Comparison of ENCODE assay signal across 20 mouse cellular contexts in the genomic region with DNA sequence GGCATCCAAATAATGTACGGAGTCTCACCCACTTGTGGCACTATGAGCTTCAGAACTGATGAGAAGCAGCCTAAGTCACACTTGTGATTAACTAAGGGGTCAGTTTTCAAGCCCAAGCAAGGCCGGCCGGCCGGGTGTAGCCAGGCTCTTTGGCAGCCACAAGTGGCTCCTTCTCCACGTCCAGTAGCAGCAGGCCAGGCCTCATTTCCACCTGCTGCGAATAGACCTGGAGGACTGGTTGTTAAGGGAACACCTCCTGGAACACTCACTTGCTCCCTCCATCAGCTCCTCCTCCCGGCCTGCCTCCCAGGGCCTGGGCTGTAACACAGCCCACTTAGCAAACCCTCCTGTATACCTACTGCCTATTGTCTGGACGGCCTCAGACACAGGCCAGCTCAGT.
DNase-seq lines count a peak whose midpoint lies in the region; ATAC-seq and TF ChIP-seq lines count a peak whose summit lies in the region.
"Had no signal": no experiment of that assay in that cellular context is flagged by ENCODE, and none has a peak within 500 bp of the region (broad histone marks: within the 10 kb centered on the region; RNA-seq: fewer than 3 reads in every experiment).

No protein-coding gene starts in this region.

- H3K4me3 ChIP-seq in forebrain, embryonic 11.5 days (ENCODE audit: low read depth, low read length), result no peak overlapping the region
- no peak overlapping the region for H3K4me3 ChIP-seq in forebrain, embryonic 16.5 days (replicated peaks; ENCODE audit: low read length)
- no peak overlapping the region for H3K4me3 ChIP-seq in intestine, embryonic 16.5 days (ENCODE audit: low read length)
- H3K4me3 ChIP-seq: forebrain, embryonic 15.5 days; heart, adult 2 months; hindbrain, embryonic 10.5 days; limb, embryonic 13.5 days; liver, embryonic 13.5 days; neural tube, embryonic 13.5 days had no signal

- H3K36me3 ChIP-seq in forebrain, embryonic 11.5 days (ENCODE audit: control insufficient read depth, insufficient read depth, low read length), result no peaks in the 10 kb centered on the region
- H3K36me3 ChIP-seq in forebrain, embryonic 16.5 days (ENCODE audit: control insufficient read depth, insufficient read depth), result no peaks in the 10 kb centered on the region
- no peaks in the 10 kb centered on the region for H3K36me3 ChIP-seq in intestine, embryonic 16.5 days (ENCODE audit: control insufficient read depth, insufficient read depth, low read length)
- H3K36me3 ChIP-seq: forebrain, embryonic 15.5 days; hindbrain, embryonic 10.5 days; limb, embryonic 13.5 days; liver, embryonic 13.5 days; neural tube, embryonic 13.5 days had no signal

- in situ Hi-C loops in Patski (cut with MboI; ENCODE audit: low pct_unique_long_range_greater_than_20kb), result no loop called here

- 47% methylated on average over 8 of the region's 8 CpGs for WGBS in forebrain, embryonic 11.5 days
- WGBS in forebrain, embryonic 16.5 days, result 49% methylated on average over 8 of the region's 8 CpGs
- 61% methylated on average over 8 of the region's 8 CpGs for WGBS in intestine, embryonic 16.5 days

- H3K9me3 ChIP-seq in forebrain, embryonic 11.5 days (ENCODE audit: control insufficient read depth, low read length), result no peaks in the 10 kb centered on the region
- no peaks in the 10 kb centered on the region for H3K9me3 ChIP-seq in forebrain, embryonic 16.5 days (ENCODE audit: control insufficient read depth, low read length)
- H3K9me3 ChIP-seq in intestine, embryonic 16.5 days (ENCODE audit: control insufficient read depth, low read length), result no peaks in the 10 kb centered on the region
- H3K9me3 ChIP-seq: forebrain, embryonic 15.5 days; hindbrain, embryonic 10.5 days; limb, embryonic 13.5 days; liver, embryonic 13.5 days; neural tube, embryonic 13.5 days had no signal

- ATAC-seq in forebrain, embryonic 11.5 days (replicated peaks; ENCODE audit: low FRiP score), result no peak
- ATAC-seq in forebrain, embryonic 16.5 days, result no peak
- peak; percentile 26 for ATAC-seq in Patski
- ATAC-seq in intestine, embryonic 16.5 days, result no peak
- no peak for ATAC-seq in monocyte, adult 5-6 weeks (replicated peaks; ENCODE audit: insufficient number of reproducible peaks, low FRiP score, low TSS enrichment, poor library complexity, severe bottlenecking)
- ATAC-seq: forebrain, embryonic 15.5 days had no signal

- H3K27me3 ChIP-seq in forebrain, embryonic 11.5 days (ENCODE audit: control insufficient read depth, insufficient read depth, low read length), result no peaks in the 10 kb centered on the region
- no peaks in the 10 kb centered on the region for H3K27me3 ChIP-seq in forebrain, embryonic 16.5 days (replicated peaks; ENCODE audit: control insufficient read depth, insufficient read depth, low read length)
- no peaks in the 10 kb centered on the region for H3K27me3 ChIP-seq in Patski
- H3K27me3 ChIP-seq in intestine, embryonic 16.5 days (replicated peaks; ENCODE audit: control insufficient read depth, insufficient read depth, low read length), result no peaks in the 10 kb centered on the region
- H3K27me3 ChIP-seq: forebrain, embryonic 15.5 days; limb, embryonic 13.5 days; liver, embryonic 13.5 days; neural tube, embryonic 13.5 days had no signal

- CTCF ChIA-PET in Patski (lab: Charles Lee), result interaction anchor here (1.4 to 2.1 kb wide), 4 partner anchors 11 to 39 kb away, joined by 4 to 5 read pairs (median 4); no protein-coding TSS in a partner anchor

- POLR2A ChIA-PET in Patski (lab: Charles Lee), result interaction anchor here (1.5 kb wide), 1 partner anchor 48 kb away, joined by 3 read pairs; no protein-coding TSS in a partner anchor

- H3K9ac ChIP-seq in forebrain, embryonic 11.5 days (ENCODE audit: low read length), result 0 out of 2 replicates have a peak overlapping the region, but pooled peaks have one; percentile 24
- no peak overlapping the region for H3K9ac ChIP-seq in forebrain, embryonic 16.5 days (replicated peaks; ENCODE audit: low read depth, low read length)
- no peak overlapping the region for H3K9ac ChIP-seq in intestine, embryonic 16.5 days (ENCODE audit: low read depth, low read length)
- H3K9ac ChIP-seq: forebrain, embryonic 15.5 days; limb, embryonic 13.5 days; liver, embryonic 13.5 days; neural tube, embryonic 13.5 days had no signal

- H3K4me2 ChIP-seq in forebrain, embryonic 11.5 days (ENCODE audit: low read depth, low read length, severe bottlenecking), result no peak overlapping the region
- H3K4me2 ChIP-seq in forebrain, embryonic 16.5 days (ENCODE audit: low read length), result no peak overlapping the region
- no peak overlapping the region for H3K4me2 ChIP-seq in intestine, embryonic 16.5 days (ENCODE audit: low read depth, low read length)
- H3K4me2 ChIP-seq: forebrain, embryonic 15.5 days; limb, embryonic 13.5 days; liver, embryonic 13.5 days; midbrain, embryonic 11.5 days; neural tube, embryonic 13.5 days had no signal

- no peak overlapping the region for H3K27ac ChIP-seq in forebrain, embryonic 11.5 days (ENCODE audit: low read depth, low read length)
- no peak overlapping the region for H3K27ac ChIP-seq in forebrain, embryonic 16.5 days (ENCODE audit: low read length)
- H3K27ac ChIP-seq in intestine, embryonic 16.5 days (ENCODE audit: low read length), result peak overlapping the region; percentile 61; the same call in 1 of the 2 replicates
- H3K27ac ChIP-seq: forebrain, embryonic 15.5 days; heart, adult 2 months; hindbrain, embryonic 10.5 days; kidney, postnatal 0 days; limb, embryonic 13.5 days; liver, embryonic 13.5 days; macrophage; neural tube, embryonic 13.5 days had no signal

- TF ChIP-seq CTCF in Patski (IDR thresholded peaks at IDR 0.05), result no peak

- peaks cover 2% of the 10 kb centered on the region; the same call in 1 of the 2 replicates for H3K4me1 ChIP-seq in forebrain, embryonic 11.5 days (replicated peaks; ENCODE audit: control insufficient read depth, insufficient read depth, low read length)
- peaks cover 5% of the 10 kb centered on the region; the same call in 1 of the 2 replicates for H3K4me1 ChIP-seq in forebrain, embryonic 16.5 days (replicated peaks; ENCODE audit: control insufficient read depth, insufficient read depth, low read length)
- peaks cover 15% of the 10 kb centered on the region for H3K4me1 ChIP-seq in intestine, embryonic 16.5 days (ENCODE audit: control insufficient read depth, insufficient read depth, low read length)

- no peak for DNase-seq in forebrain, embryonic 11.5 days (ENCODE audit: low spot score)
- DNase-seq in kidney, postnatal 14 days, result peak; percentile 17
- no peak for DNase-seq in kidney, adult 9 months
- no peak for DNase-seq in Patski (ENCODE audit: low read depth, low spot score)
- no peak for DNase-seq in adrenal gland, postnatal 36 days
- DNase-seq: adrenal gland, adult 8-10 months; heart, adult 2 months; liver, embryonic 13.5 days; right cerebral cortex, adult 18-20 months; thymus, adult 18-20 months had no signal
